Mouse (Mus musculus) brown adipose tissue, adult 24 weeks (tissue): ENCODE measurements around the gene Kpna6. TPM values are rescaled to one million over a fixed set of nuclear protein-coding genes. Genes with fewer than 3 reads are reported as not detected.

ENCODE experiments used
- H3K27ac ChIP-seq: fragments of 200-500 bp; replicated peaks from 2 replicates; pipeline ENCODE4 v1.5.1; 2012; ENCODE audit warnings: low read depth, mild to moderate bottlenecking, low read length
- H3K4me1 ChIP-seq: fragments of 200-500 bp; 2 replicates; pipeline ENCODE4 v1.6.1; 2012; ENCODE audit warnings: low read length, mixed read lengths; ENCODE audit not compliant: control insufficient read depth, insufficient read depth, insufficient read length
- H3K4me3 ChIP-seq: fragments of 200-500 bp; 2 replicates; pipeline ENCODE4 v1.5.1; 2012; ENCODE audit warnings: low read depth, mild to moderate bottlenecking, low read length, moderate library complexity; ENCODE audit not compliant: insufficient read depth
- polyA plus RNA-seq: library from polyadenylated mRNA; stranded (reverse); fragments of >200 nt; gene quantifications from 2 replicates; pipeline ENCODE4 v1.2.4, GENCODE M21; 2012; ENCODE audit not compliant: missing spikeins, insufficient read depth, insufficient read length

Kpna6 gene
- polyA plus RNA-seq, 1 experiment = 75.5 TPM

DNA sequence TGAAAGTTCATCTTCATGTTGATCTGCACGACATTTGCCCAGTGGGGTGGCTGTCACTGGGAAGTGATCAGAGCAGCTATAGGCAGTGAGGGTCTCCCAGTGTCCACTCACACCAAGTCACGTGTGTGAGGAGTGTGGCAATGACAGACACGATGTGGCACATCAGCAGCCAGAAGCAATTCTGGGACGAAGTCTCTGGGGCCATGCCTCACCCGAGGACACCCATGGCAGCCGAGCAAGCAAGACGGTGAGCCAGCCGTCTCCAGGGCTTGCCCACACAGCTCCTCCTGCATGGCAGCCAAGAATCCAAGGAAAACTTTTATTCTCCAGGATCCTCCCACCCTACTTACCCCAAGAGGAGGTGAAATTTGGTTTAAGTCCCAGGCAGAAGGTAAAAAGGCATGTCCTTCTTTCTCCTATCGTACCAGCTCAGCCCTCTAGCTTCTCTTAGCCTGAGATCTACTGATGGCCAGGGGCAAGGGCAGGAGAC, 56.7 kb downstream of the Kpna6 start:
- no peak overlapping the region for H3K27ac ChIP-seq
- H3K4me1 ChIP-seq = peaks cover 10% of the 10 kb centered on the region
- no peak overlapping the region for H3K4me3 ChIP-seq

DNA sequence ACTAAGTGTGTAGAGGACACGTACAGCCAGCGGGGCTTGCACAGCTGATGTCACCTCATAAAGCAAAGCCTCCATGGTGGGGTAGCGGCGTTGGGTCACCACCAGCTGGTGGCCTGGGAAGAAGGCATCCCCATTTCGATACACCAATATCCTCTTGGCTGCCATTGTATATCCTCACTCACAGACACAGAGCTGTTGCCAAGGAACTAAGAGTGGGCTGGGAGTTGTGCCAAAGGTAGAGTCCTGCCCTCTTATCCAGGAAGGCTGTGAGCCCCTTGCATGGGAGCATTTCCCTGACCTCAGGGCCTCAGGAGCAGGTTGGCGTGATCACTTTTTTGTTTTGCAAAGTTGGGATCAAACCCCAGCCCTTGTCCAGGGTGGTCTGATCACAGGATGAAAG, 58.5 kb downstream of the Kpna6 start, which contains the start of gene Dcdc2b:
Dcdc2b (minus strand) TSS at position 165 of the 400 bp plus-strand sequence.
- Histone ChIP-seq H3K4me3 (no peak within 1 kb of the TSS), H3K27ac (no peak within 1 kb of the TSS), H3K4me1 (peaks cover 5% of the 10 kb centered on the region; the same call in 1 of the 2 replicates)

DNA sequence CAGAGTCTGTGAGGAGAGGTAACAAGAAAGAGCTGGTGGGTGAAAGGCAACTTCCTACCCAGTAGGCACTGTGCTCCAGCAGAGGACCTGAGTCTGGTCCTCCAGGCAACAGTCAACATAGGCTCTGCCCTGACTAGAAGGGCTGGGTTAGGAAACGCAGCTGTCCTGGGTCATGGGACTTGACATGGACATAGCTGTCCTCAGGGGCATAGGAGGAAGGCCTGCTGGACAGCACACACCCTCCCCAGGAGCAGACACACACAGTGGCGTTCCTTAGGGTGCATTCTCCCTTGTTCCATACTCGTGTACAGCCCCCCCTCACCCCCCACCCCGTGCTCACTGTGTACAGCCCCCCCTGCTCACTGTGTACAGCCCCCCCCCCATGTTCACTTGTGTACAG, 62.1 kb downstream of the Kpna6 start:
- no peak overlapping the region for H3K4me3 ChIP-seq
- H3K27ac ChIP-seq = no peak overlapping the region

GRCm38 (mm10) chr4:129610026-129610425, 62.5 kb downstream of the Kpna6 start:
- Histone ChIP-seq H3K4me1 (no peaks in the 10 kb centered on the region), H3K4me3 (no peak overlapping the region), H3K27ac (no peak overlapping the region)

More for the DNA sequence above, 62.1 kb downstream of the Kpna6 start:
- H3K4me1 ChIP-seq = no peaks in the 10 kb centered on the region

DNA sequence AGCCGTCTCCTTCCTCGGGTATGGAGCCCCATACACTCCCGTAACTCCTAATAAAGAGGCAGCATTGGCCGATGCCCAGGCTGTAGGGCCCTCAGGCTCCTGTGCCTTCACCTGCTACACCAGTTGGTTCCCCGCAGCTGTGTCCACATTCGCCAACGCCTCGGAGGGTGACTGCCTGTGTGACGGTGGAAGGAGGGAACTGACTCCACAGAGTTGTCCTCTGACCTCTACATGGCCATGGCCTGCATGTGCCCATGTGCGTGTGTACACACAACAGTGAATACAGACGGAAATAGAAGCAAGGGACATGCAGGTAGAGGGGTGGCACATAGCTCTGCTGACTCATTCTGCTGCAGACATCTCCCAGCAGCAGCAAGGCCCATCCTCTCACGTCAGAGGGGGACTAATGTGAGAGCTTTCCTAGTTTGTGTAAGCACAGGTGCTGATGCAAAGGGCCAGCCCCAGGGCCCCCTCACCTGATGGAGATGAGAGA, 63.4 kb downstream of the Kpna6 start:
- no peak overlapping the region for H3K27ac ChIP-seq
- H3K4me3 ChIP-seq = no peak overlapping the region
- H3K4me1 ChIP-seq = no peaks in the 10 kb centered on the region

DNA sequence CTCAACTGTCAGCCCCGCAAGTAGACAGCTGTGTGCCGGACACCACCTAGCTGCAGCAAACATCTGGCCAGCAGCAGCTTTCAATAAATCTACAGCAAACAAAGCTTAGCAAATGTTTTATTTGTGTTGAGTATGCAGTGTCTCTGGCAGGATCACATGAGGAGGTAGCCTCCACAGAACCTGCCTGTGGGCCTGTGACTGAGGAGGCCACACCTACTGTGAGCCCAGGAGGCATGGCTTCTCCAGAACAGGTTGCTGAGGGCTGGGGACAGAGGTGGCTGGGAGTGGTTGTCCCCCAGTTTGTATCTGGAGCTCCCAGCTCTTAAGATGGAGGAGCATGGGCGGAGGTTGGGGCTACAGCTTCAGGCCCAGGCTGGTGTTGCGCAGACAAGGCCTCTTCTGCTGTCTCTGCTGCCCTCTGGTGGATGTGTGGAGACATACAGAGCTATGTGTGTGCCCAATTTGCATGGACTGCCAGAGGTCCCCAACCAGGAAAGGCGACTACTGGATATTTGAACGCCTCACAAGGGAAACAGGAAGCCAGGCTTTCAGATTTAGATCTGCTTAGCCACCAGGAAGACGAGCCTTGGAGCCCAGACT, 64.0 kb downstream of the Kpna6 start:
- Histone ChIP-seq H3K4me3 (no peak overlapping the region), H3K4me1 (no peaks in the 10 kb centered on the region), H3K27ac (no peak overlapping the region)

GRCm38 (mm10) chr4:129600233-129601158, 72.1 kb downstream of the Kpna6 start, which contains the start of the genes Eif3i and Tmem234:
TSS of gene Eif3i (minus strand) at chr4:129600648.
TSS of gene Tmem234 (plus strand) at chr4:129600668.
- H3K27ac ChIP-seq = peak within 1 kb of the TSS; percentile 85
- peak within 1 kb of the TSS; percentile 100 for H3K4me3 ChIP-seq
- H3K4me1 ChIP-seq = peaks cover 10% of the 10 kb centered on the region

Other genes with a start within 250 kb of the Kpna6 start
- gene Zbtb8b, start 231.9 kb downstream of the Kpna6 start, polyA plus RNA-seq = not detected in 2 replicates
- 24.8 and 35.7 TPM in 2 replicates for gene Bsdc1, start 211.2 kb downstream of the Kpna6 start, polyA plus RNA-seq
- not detected in 2 replicates for gene Tssk3, start 181.7 kb downstream of the Kpna6 start, polyA plus RNA-seq
- not detected in 2 replicates for gene Fam229a, start 181.6 kb downstream of the Kpna6 start, polyA plus RNA-seq
- gene Marcksl1, start 159.2 kb downstream of the Kpna6 start, polyA plus RNA-seq = 3.5 and 4.9 TPM in 2 replicates
- gene Hdac1, start 130.1 kb downstream of the Kpna6 start, polyA plus RNA-seq = 46.2 and 49.1 TPM in 2 replicates
- gene Lck, start 99.1 kb downstream of the Kpna6 start, polyA plus RNA-seq = not detected in 2 replicates
- gene Fam167b, start 94.2 kb downstream of the Kpna6 start, polyA plus RNA-seq = not detected in 2 replicates
- 156 and 174 TPM in 2 replicates for gene Eif3i, start 72.1 kb downstream of the Kpna6 start, polyA plus RNA-seq
- gene Tmem234, start 72.1 kb downstream of the Kpna6 start, polyA plus RNA-seq = 84.4 and 96.6 TPM in 2 replicates
- 1.3 TPM in 1 of 2 replicates, not detected in the other for gene Dcdc2b, start 58.5 kb downstream of the Kpna6 start, polyA plus RNA-seq
- gene Iqcc, start 53.7 kb downstream of the Kpna6 start, polyA plus RNA-seq = 14.3 and 14.6 TPM in 2 replicates
- gene Ccdc28b, start 48.8 kb downstream of the Kpna6 start, polyA plus RNA-seq = 59.5 and 76.0 TPM in 2 replicates
- 13.5 and 15.8 TPM in 2 replicates for gene Txlna, start 31.7 kb downstream of the Kpna6 start, polyA plus RNA-seq
- 5.4 and 7.3 TPM in 2 replicates for gene Tmem39b, start 24.1 kb upstream of the Kpna6 start, polyA plus RNA-seq
- gene Khdrbs1, start 69.5 kb upstream of the Kpna6 start, polyA plus RNA-seq = 16.9 and 23.4 TPM in 2 replicates
- gene Ptp4a2, start 138.5 kb upstream of the Kpna6 start, polyA plus RNA-seq = 156 and 232 TPM in 2 replicates